Mouse (Mus musculus): ENCODE data around the gene Plekhh2.

- TF ChIP-seq POLR2A (IDR thresholded peaks at IDR 0.05; ENCODE audit: extremely low read depth, insufficient read depth, low read length), result no peak
- TF ChIP-seq CTCF (IDR thresholded peaks at IDR 0.05; ENCODE audit: low read depth, low read length), result no peak
Observed at GRCm38 (mm10) chr17:84534632-84535031, 22.9 kb downstream of the Plekhh2 start.

All from liver, adult 2 months (tissue).